Mouse (Mus musculus): ENCODE measurements at regions not wholly inside any gene's neighbourhood (a gene's known extent, or its start where the extent isn't known, plus 50 kb on each side); places are given as distances from the start of the nearest gene placed in this dataset.

DNA sequence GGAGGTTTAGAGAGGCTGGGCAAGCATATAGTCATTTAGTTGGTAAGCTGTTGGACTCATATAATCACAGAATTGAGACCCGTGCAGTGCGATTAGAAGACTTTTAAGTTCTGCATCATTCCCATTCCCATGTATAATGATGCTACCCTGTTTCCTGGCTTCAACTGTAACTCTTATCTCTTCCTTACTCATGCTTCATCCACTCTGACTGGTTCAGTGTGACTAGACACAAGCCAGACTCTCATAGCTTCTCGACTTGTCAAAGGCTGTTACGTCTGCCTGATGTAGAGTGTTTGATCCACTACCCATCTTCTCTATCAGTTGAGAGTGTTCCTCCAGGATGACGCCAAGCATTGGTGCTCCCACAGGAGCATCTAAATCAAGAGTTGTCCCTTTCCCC, 131.6 kb downstream of the Dact1 start:
- no peak overlapping the region for H3K27ac ChIP-seq (ENCODE audit: control insufficient read depth, insufficient read depth, low read depth, low read length)
- H3K4me1 ChIP-seq (ENCODE audit: control insufficient read depth, insufficient read depth, low read length) = no peaks in the 10 kb centered on the region
- TF ChIP-seq CTCF (IDR thresholded peaks at IDR 0.05; ENCODE audit: control insufficient read depth, insufficient read depth, insufficient replicate concordance, low read depth, low read length) = no peak
- TF ChIP-seq POLR2A (IDR thresholded peaks at IDR 0.05; ENCODE audit: control insufficient read depth, low read depth, low read length) = no peak
- no peak overlapping the region for H3K4me3 ChIP-seq (ENCODE audit: control insufficient read depth, low read depth, low read length)
- H3K27me3 ChIP-seq (ENCODE audit: control insufficient read depth, insufficient read depth, low read length) = no peaks in the 10 kb centered on the region
- no peaks in the 10 kb centered on the region for H3K36me3 ChIP-seq (ENCODE audit: control insufficient read depth, insufficient read depth, low read length)

DNA sequence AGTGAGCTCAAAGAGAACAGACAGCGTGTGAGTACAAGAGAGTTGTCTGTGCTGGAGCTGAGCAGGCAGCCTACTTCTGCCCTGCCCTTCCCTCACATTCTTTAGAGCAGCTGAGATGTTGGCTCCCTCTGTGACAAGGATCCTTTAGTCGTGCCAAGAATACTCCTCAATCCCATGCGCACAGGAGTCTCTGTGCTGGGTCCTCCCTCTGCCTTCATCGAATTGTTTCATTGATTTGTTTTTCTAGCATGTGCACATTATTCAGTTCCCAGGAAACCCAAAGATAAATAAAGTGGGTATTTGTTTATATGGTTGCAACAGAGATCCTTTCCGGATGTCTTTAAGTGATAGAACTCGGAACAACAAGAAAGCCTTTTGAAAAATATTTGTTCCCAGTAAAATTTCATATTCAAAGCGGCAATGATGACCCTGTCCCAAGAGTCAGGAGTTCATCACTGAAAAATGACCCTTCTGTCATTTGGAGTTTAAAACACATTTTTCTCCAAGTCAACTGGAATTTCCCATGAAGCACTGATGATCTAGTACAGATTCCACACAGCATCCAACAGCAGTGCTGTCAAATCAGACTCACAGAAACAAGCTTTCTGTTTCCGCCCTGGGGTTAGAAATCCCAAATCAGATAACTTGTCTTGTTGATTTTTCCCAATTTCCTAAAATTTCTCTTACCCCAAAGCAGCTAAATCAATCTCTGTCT, 136.7 kb downstream of the Dact1 start:
- H3K36me3 ChIP-seq (ENCODE audit: control insufficient read depth, insufficient read depth, low read length) = no peaks in the 10 kb centered on the region
- H3K27ac ChIP-seq (ENCODE audit: control insufficient read depth, insufficient read depth, low read depth, low read length) = no peak overlapping the region
- H3K4me1 ChIP-seq (ENCODE audit: control insufficient read depth, insufficient read depth, low read length) = no peaks in the 10 kb centered on the region
- H3K27me3 ChIP-seq (ENCODE audit: control insufficient read depth, insufficient read depth, low read length) = no peaks in the 10 kb centered on the region
- TF ChIP-seq POLR2A (IDR thresholded peaks at IDR 0.05; ENCODE audit: control insufficient read depth, low read depth, low read length) = no peak
- TF ChIP-seq CTCF (IDR thresholded peaks at IDR 0.05; ENCODE audit: control insufficient read depth, insufficient read depth, insufficient replicate concordance, low read depth, low read length) = no peak
- no peak overlapping the region for H3K4me3 ChIP-seq (ENCODE audit: control insufficient read depth, low read depth, low read length)

DNA sequence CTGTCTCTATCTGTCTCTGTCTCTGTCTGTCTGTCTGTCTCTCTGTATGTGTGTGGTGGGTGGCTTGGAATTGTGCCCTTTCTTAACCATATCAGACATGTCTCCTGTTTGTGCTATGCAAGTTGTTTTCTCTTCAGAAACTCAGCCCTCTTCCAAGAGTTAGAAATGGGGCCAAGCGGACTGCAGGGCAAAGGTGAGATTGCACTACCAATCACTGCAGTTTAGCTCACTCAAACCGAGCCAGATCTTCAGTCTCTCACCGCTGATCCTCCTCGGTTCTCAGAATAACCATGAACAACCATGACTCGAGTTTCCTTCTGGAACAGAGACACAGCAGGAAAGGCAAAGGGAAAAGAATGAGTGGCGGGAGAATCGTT, 137.2 kb downstream of the Dact1 start:
- H3K27ac ChIP-seq (ENCODE audit: control insufficient read depth, insufficient read depth, low read depth, low read length) = no peak overlapping the region; the same call in 1 of the 2 replicates
- H3K4me1 ChIP-seq (ENCODE audit: control insufficient read depth, insufficient read depth, low read length) = no peaks in the 10 kb centered on the region
- no peak overlapping the region for H3K4me3 ChIP-seq (ENCODE audit: control insufficient read depth, low read depth, low read length)
- H3K27me3 ChIP-seq (ENCODE audit: control insufficient read depth, insufficient read depth, low read length) = no peaks in the 10 kb centered on the region
- no peaks in the 10 kb centered on the region for H3K36me3 ChIP-seq (ENCODE audit: control insufficient read depth, insufficient read depth, low read length)
- no peak for TF ChIP-seq CTCF (IDR thresholded peaks at IDR 0.05; ENCODE audit: control insufficient read depth, insufficient read depth, insufficient replicate concordance, low read depth, low read length)
- TF ChIP-seq POLR2A (IDR thresholded peaks at IDR 0.05; ENCODE audit: control insufficient read depth, low read depth, low read length) = no peak

DNA sequence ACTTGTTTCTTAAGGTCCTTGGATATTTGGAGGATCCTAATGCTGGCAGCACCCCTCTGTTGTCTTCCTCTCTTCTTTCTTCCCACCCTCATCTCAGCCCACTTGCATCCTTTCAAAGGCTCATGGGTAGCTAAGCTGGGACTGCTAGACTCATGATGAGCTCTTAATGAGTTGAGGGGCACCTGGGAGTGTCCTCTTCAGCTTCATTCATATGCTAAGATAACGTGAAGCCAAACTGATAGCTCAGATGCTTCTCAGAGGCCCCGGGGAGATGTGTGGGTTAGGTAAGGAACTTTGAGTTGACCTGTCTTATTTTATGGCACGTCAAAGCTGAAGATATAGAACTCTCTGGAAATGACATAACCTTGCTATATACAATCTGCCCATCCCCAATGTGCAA, 139.3 kb downstream of the Dact1 start:
- no peaks in the 10 kb centered on the region for H3K27me3 ChIP-seq (ENCODE audit: control insufficient read depth, insufficient read depth, low read length)
- H3K36me3 ChIP-seq (ENCODE audit: control insufficient read depth, insufficient read depth, low read length) = no peaks in the 10 kb centered on the region
- H3K4me3 ChIP-seq (ENCODE audit: control insufficient read depth, low read depth, low read length) = no peak overlapping the region
- H3K4me1 ChIP-seq (ENCODE audit: control insufficient read depth, insufficient read depth, low read length) = no peaks in the 10 kb centered on the region
- TF ChIP-seq POLR2A (IDR thresholded peaks at IDR 0.05; ENCODE audit: control insufficient read depth, low read depth, low read length) (no peak), CTCF (IDR thresholded peaks at IDR 0.05; ENCODE audit: control insufficient read depth, insufficient read depth, insufficient replicate concordance, low read depth, low read length) (no peak)
- no peak overlapping the region for H3K27ac ChIP-seq (ENCODE audit: control insufficient read depth, insufficient read depth, low read depth, low read length)

DNA sequence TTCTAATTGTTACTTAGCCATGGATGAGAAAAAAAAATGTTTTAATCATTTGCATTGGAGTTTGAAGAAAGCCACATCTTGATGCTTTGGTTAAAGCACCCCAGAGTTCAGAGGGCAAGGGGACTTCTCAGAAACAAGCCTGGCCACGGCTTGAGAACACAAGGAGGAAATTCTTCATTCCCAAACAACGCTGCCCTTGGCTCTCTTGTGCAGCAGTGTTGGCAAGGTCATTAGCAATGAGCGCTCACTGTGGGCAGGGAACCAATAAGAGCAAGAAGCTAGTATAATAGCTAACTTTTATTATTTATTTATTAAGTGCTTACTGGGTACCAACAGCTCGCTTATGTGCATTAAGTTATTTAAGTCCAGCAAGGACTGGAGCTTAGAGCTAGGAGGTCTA, 140.4 kb downstream of the Dact1 start:
- Histone ChIP-seq H3K36me3 (ENCODE audit: control insufficient read depth, insufficient read depth, low read length) (no peaks in the 10 kb centered on the region), H3K4me1 (ENCODE audit: control insufficient read depth, insufficient read depth, low read length) (no peaks in the 10 kb centered on the region), H3K4me3 (ENCODE audit: control insufficient read depth, low read depth, low read length) (no peak overlapping the region), H3K27me3 (ENCODE audit: control insufficient read depth, insufficient read depth, low read length) (no peaks in the 10 kb centered on the region), H3K27ac (ENCODE audit: control insufficient read depth, insufficient read depth, low read depth, low read length) (no peak overlapping the region)
- TF ChIP-seq POLR2A (IDR thresholded peaks at IDR 0.05; ENCODE audit: control insufficient read depth, low read depth, low read length) (no peak), CTCF (IDR thresholded peaks at IDR 0.05; ENCODE audit: control insufficient read depth, insufficient read depth, insufficient replicate concordance, low read depth, low read length) (no peak)

DNA sequence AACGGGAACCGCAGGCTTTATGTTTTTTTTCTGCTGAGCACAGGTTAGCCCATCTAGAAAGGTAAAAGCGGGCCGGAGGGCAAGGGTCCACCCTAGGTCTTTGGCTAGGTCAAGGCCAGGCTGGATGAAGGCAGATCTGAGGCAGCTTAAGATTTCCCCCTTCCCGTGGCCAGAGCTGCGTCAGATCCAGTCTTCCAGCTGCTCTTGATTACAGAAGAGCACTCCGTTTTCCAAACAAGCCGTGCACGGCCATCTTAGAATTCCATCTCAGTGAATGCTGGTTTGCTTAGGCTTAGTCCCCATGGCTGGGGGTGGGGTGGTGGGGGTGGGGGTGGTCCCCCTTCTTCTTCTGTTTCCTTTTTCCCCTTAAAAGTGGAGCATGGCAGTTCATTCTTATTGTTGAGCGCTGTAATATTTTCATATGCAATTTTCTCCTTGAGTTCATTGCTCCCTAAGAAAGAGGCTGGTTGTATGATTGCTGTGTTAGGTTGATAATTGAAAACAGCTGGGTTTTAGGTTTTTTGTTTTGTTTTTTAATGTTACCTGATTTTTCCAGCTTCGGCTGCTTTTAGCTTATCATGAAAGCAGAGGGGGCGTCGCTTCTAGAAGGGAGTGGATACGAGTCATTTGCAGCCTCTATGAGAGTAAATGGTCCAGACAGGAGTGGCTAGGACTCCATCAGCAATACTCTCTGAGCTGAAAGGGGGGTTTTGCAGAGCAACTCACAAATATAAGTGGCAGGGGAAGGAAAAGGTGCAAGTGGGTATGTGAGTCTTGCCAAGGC, 141.2 kb downstream of the Dact1 start:
- Histone ChIP-seq H3K4me1 (ENCODE audit: control insufficient read depth, insufficient read depth, low read length) (no peaks in the 10 kb centered on the region), H3K27me3 (ENCODE audit: control insufficient read depth, insufficient read depth, low read length) (no peaks in the 10 kb centered on the region), H3K36me3 (ENCODE audit: control insufficient read depth, insufficient read depth, low read length) (no peaks in the 10 kb centered on the region), H3K27ac (ENCODE audit: control insufficient read depth, insufficient read depth, low read depth, low read length) (no peak overlapping the region), H3K4me3 (ENCODE audit: control insufficient read depth, low read depth, low read length) (no peak overlapping the region)
- TF ChIP-seq CTCF (IDR thresholded peaks at IDR 0.05; ENCODE audit: control insufficient read depth, insufficient read depth, insufficient replicate concordance, low read depth, low read length) (no peak), POLR2A (IDR thresholded peaks at IDR 0.05; ENCODE audit: control insufficient read depth, low read depth, low read length) (no peak)

DNA sequence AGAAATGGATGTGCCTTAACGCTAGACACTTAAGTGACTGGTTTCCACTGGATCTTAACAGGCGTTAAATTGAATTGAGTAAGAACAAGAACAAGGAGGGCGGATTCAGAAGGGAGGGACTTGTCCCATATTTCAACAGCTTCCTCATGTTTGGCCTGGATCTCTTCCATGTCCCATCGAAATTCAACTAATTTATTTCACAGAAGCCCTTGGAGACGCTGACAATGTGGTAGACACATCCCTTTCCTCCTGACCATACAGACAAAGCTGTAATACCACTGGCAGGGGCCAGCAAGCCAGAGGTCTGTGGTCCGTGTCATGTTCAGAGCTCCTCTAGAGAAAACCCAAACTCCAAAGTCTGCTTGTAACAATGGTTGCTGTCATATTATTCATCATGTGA, 147.2 kb downstream of the Dact1 start:
- no peak overlapping the region for H3K4me3 ChIP-seq (ENCODE audit: control insufficient read depth, low read depth, low read length)
- H3K36me3 ChIP-seq (ENCODE audit: control insufficient read depth, insufficient read depth, low read length) = no peaks in the 10 kb centered on the region
- no peaks in the 10 kb centered on the region for H3K27me3 ChIP-seq (ENCODE audit: control insufficient read depth, insufficient read depth, low read length)
- TF ChIP-seq POLR2A (IDR thresholded peaks at IDR 0.05; ENCODE audit: control insufficient read depth, low read depth, low read length) (no peak), CTCF (IDR thresholded peaks at IDR 0.05; ENCODE audit: control insufficient read depth, insufficient read depth, insufficient replicate concordance, low read depth, low read length) (no peak)
- H3K4me1 ChIP-seq (ENCODE audit: control insufficient read depth, insufficient read depth, low read length) = no peaks in the 10 kb centered on the region
- no peak overlapping the region for H3K27ac ChIP-seq (ENCODE audit: control insufficient read depth, insufficient read depth, low read depth, low read length)
